Mouse (Mus musculus): Measurements from ENCODE around the gene Mlph. TPM values are rescaled to one million over a fixed set of nuclear protein-coding genes. Genes with fewer than 3 reads are reported as not detected.

The Mlph gene
- polyA plus RNA-seq, 1 experiment from 2014 or later, result 8.8 TPM

DNA sequence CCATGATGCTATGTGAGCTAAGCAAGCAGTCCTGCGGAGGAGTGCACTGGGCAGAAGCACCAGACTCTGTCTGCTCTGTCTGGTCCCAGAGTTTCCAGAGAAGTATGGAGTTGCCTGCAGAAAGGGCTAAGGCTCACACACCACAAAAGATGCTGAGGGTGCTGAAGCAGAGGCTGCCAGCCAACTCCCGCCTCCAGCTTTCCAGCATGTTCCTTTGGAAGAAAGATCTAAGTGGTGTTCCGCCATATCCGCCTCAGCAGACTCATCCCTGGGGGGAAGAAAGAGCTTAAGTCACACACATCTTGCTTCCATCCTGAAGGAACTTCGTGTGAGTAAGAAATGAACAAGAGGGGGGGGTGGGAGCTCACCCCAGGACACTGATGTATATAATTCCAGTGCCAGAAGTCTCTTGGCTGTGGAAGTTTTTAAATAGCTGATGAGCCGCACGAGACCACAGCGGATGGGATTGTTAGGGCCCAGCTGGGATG lies 10.9 kb upstream of the Mlph start:
- 42% methylated on average over 8 of the region's 8 CpGs for WGBS
- H3K27ac ChIP-seq (replicated peaks), result peak overlapping the region; percentile 61; the same call in 1 of the 2 replicates
- no peaks in the 10 kb centered on the region; the same call in 1 of the 2 replicates for H3K4me1 ChIP-seq (replicated peaks; ENCODE audit: control insufficient read depth, insufficient read depth)
- no peaks in the 10 kb centered on the region for H3K9me3 ChIP-seq (ENCODE audit: control insufficient read depth, low read length)
- DNase-seq (ENCODE audit: low spot score), result peak; percentile 28
- H3K4me2 ChIP-seq (replicated peaks; ENCODE audit: low read depth), result no peak overlapping the region
- no peaks in the 10 kb centered on the region for H3K27me3 ChIP-seq (ENCODE audit: control insufficient read depth, insufficient read depth, low read length)
- H3K4me3 ChIP-seq (ENCODE audit: low read depth, low read length), result no peak overlapping the region
- TF ChIP-seq CTCF (IDR thresholded peaks at IDR 0.05; ENCODE audit: low read depth), result no peak
- TF ChIP-seq EP300 (optimal IDR thresholded peaks at IDR 0.05), result no peak
- no peaks in the 10 kb centered on the region for H3K36me3 ChIP-seq (ENCODE audit: control insufficient read depth, insufficient read depth, low read length)
- ATAC-seq (ENCODE audit: low FRiP score, low TSS enrichment), result peak; percentile 32; the same call in 1 of the 2 replicates
- no peak overlapping the region for H3K9ac ChIP-seq (ENCODE audit: low read length)

DNA sequence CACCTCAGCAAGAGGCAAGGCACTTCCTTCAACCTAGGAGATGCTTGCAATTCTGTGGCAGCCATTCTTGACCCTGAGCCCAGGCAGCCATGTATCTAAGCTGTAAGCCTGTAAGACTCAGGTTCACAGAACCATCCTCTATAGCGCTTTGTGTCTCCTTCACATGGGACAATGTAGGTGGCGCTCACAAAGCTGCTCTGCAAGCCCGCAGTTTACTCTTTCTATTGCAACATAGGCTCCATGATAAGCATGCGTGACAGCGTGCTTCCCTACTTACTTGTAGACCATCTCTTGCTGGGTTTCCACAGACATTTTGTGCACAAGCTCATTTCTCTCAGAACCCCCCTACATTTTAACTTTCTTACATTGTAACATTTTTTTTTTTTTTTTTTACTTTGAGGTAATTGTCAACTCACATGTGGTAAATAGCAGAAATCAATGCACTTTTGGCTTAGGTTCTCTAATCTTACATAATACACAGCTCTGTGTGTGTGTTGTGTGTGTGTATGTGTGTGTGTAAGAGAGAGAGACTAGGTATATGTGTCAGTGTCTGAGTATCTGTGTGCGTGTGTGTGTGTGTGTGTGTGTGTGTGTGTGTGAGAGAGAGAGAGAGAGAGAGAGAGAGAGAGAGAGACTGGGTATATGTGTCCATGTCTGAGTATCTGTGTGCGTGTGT lies 10.0 kb upstream of the Mlph start:
- Histone ChIP-seq H3K4me1 (replicated peaks; ENCODE audit: control insufficient read depth, insufficient read depth) (peaks cover 8% of the 10 kb centered on the region), H3K27me3 (ENCODE audit: control insufficient read depth, insufficient read depth, low read length) (no peaks in the 10 kb centered on the region), H3K4me3 (ENCODE audit: low read depth, low read length) (no peak overlapping the region), H3K9ac (ENCODE audit: low read length) (no peak overlapping the region), H3K4me2 (replicated peaks; ENCODE audit: low read depth) (no peak overlapping the region), H3K27ac (replicated peaks) (0 out of 2 replicates have a peak overlapping the region, but pooled peaks have one; percentile 25), H3K9me3 (ENCODE audit: control insufficient read depth, low read length) (no peaks in the 10 kb centered on the region), H3K36me3 (ENCODE audit: control insufficient read depth, insufficient read depth, low read length) (no peaks in the 10 kb centered on the region)
- ATAC-seq (ENCODE audit: low FRiP score, low TSS enrichment) (no peak), DNase-seq (ENCODE audit: low spot score) (no peak)
- TF ChIP-seq EP300 (optimal IDR thresholded peaks at IDR 0.05), result no peak
- peak; percentile 16; the same call in 1 of the 2 replicates for TF ChIP-seq CTCF (IDR thresholded peaks at IDR 0.05; ENCODE audit: low read depth)
- WGBS, result 71% methylated on average over 7 of the region's 7 CpGs

DNA sequence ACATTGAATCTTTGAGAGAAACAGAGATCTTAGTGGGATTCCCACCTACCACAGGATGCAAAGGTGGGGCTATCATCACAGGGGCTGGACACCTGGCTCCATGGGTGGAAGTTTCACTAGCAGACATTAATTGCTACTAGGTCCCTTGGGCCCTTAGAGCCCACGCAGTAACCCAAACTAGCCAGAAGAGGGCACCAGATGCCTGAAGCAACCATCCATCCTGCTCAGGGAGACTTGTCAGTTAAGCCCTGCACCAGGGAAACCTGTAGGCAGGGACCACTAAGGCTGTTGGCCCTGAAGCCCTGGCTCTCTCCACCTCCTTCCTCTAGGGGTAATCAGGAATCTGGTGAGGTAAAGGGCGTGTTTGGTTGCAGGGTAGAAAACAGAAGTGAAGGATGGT lies 8.5 kb upstream of the Mlph start:
- H3K4me3 ChIP-seq (ENCODE audit: low read depth, low read length), result no peak overlapping the region
- peak; percentile 68 for DNase-seq (ENCODE audit: low spot score)
- no peak for TF ChIP-seq EP300 (optimal IDR thresholded peaks at IDR 0.05)
- TF ChIP-seq CTCF (IDR thresholded peaks at IDR 0.05; ENCODE audit: low read depth), result peak; percentile 94
- WGBS, result 29% methylated on average over 2 of the region's 2 CpGs
- H3K9me3 ChIP-seq (ENCODE audit: control insufficient read depth, low read length), result no peaks in the 10 kb centered on the region
- 0 out of 2 replicates have a peak, but pooled peaks have one; percentile 25 for ATAC-seq (ENCODE audit: low FRiP score, low TSS enrichment)
- H3K27me3 ChIP-seq (ENCODE audit: control insufficient read depth, insufficient read depth, low read length), result no peaks in the 10 kb centered on the region
- peaks cover 14% of the 10 kb centered on the region for H3K4me1 ChIP-seq (replicated peaks; ENCODE audit: control insufficient read depth, insufficient read depth)
- no peak overlapping the region for H3K27ac ChIP-seq (replicated peaks)
- H3K4me2 ChIP-seq (replicated peaks; ENCODE audit: low read depth), result no peak overlapping the region
- H3K36me3 ChIP-seq (ENCODE audit: control insufficient read depth, insufficient read depth, low read length), result no peaks in the 10 kb centered on the region
- no peak overlapping the region for H3K9ac ChIP-seq (ENCODE audit: low read length)

DNA sequence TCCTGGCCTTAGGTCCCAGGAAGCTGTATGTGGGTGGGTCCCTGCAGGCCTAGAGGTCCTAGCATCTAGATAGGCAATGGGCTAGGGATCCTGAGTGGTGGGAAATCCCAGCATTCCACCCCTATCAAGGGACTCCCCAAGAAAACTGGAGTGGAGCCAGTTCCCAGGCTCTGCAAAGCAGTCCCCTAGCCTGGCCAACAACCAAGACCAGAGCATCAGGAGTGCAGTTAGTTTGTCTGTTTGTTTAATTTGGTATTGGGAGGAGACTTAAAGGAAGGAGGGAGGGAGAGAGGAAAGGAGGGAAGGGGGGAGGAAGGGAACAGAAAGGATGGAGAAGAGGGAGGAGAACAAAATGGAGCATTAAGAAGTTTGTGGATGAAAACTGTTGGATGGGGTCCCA lies 5.7 kb upstream of the Mlph start:
- Histone ChIP-seq H3K4me3 (ENCODE audit: low read depth, low read length) (no peak overlapping the region), H3K4me2 (replicated peaks; ENCODE audit: low read depth) (peak overlapping the region; percentile 42; the same call in 1 of the 2 replicates), H3K27ac (replicated peaks) (peak overlapping the region; percentile 74), H3K9ac (ENCODE audit: low read length) (no peak overlapping the region), H3K4me1 (replicated peaks; ENCODE audit: control insufficient read depth, insufficient read depth) (peaks cover 14% of the 10 kb centered on the region), H3K9me3 (ENCODE audit: control insufficient read depth, low read length) (no peaks in the 10 kb centered on the region), H3K36me3 (ENCODE audit: control insufficient read depth, insufficient read depth, low read length) (no peaks in the 10 kb centered on the region), H3K27me3 (ENCODE audit: control insufficient read depth, insufficient read depth, low read length) (no peaks in the 10 kb centered on the region)
- ATAC-seq (ENCODE audit: low FRiP score, low TSS enrichment) (peak; percentile 6; the same call in 1 of the 2 replicates), DNase-seq (ENCODE audit: low spot score) (peak; percentile 44)
- no peak for TF ChIP-seq EP300 (optimal IDR thresholded peaks at IDR 0.05)
- TF ChIP-seq CTCF (IDR thresholded peaks at IDR 0.05; ENCODE audit: low read depth), result no peak

DNA sequence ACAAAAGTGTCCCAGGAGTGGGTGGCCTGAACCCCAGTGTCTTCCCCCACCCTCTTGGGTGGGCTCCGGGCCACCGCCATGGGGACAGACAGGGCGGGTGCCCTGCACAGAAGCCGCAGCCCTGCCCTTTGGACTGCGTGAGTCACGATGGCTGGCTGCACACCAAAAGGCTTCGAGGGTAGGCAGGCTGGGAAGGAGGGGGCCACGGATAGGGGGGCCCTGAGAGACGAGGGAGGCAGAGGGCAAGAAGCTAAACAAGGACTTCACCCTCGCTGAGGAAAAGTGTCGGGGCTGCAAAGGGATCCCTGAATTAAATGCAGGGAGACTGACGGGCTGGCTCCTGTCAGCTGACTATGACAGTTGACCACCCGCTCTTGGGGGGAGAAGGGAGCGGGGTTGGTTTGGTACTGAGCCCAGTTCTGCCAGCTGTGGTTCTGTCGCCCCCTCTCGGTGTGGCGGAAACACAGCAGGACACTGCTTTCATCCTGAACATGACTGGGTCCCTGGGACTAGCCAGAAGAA lies 5.2 kb upstream of the Mlph start:
- Histone ChIP-seq H3K4me3 (ENCODE audit: low read depth, low read length) (peak overlapping the region; percentile 25), H3K27ac (replicated peaks) (peak overlapping the region; percentile 74), H3K27me3 (ENCODE audit: control insufficient read depth, insufficient read depth, low read length) (no peaks in the 10 kb centered on the region), H3K4me2 (replicated peaks; ENCODE audit: low read depth) (peak overlapping the region; percentile 42), H3K9ac (ENCODE audit: low read length) (0 out of 2 replicates have a peak overlapping the region, but pooled peaks have one; percentile 43), H3K9me3 (ENCODE audit: control insufficient read depth, low read length) (no peaks in the 10 kb centered on the region), H3K36me3 (ENCODE audit: control insufficient read depth, insufficient read depth, low read length) (no peaks in the 10 kb centered on the region), H3K4me1 (replicated peaks; ENCODE audit: control insufficient read depth, insufficient read depth) (peaks cover 14% of the 10 kb centered on the region)
- ATAC-seq (ENCODE audit: low FRiP score, low TSS enrichment) (peak; percentile 84), DNase-seq (ENCODE audit: low spot score) (peak; percentile 87)
- 10% methylated on average over 17 of the region's 17 CpGs for WGBS
- TF ChIP-seq EP300 (optimal IDR thresholded peaks at IDR 0.05) (no peak), CTCF (IDR thresholded peaks at IDR 0.05; ENCODE audit: low read depth) (peak; percentile 72)

DNA sequence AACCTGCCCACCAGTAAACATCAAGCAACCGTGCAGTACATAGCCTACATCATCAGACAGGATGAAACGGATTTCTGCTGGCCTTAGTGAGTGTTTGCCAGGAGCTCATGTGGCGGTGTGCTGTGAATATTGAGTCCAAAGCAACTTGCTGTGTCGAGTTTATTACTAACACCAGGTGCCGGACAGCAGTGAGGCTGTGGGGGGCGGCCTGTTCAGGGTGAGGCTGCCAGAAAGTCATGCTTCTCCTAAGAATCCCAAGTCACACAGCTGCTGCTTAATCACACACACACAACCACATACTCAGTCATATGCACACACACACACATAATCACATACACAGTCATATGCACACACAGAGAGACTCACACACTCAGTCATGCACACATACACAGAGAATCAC lies 1.7 kb upstream of the Mlph start:
- no peak for ATAC-seq (ENCODE audit: low FRiP score, low TSS enrichment)
- Histone ChIP-seq H3K36me3 (ENCODE audit: control insufficient read depth, insufficient read depth, low read length) (no peaks in the 10 kb centered on the region), H3K27ac (replicated peaks) (no peak overlapping the region), H3K27me3 (ENCODE audit: control insufficient read depth, insufficient read depth, low read length) (no peaks in the 10 kb centered on the region), H3K9me3 (ENCODE audit: control insufficient read depth, low read length) (no peaks in the 10 kb centered on the region), H3K9ac (ENCODE audit: low read length) (no peak overlapping the region), H3K4me1 (replicated peaks; ENCODE audit: control insufficient read depth, insufficient read depth) (peaks cover 16% of the 10 kb centered on the region), H3K4me3 (ENCODE audit: low read depth, low read length) (no peak overlapping the region), H3K4me2 (replicated peaks; ENCODE audit: low read depth) (no peak overlapping the region)
- DNase-seq (ENCODE audit: low spot score), result no peak
- TF ChIP-seq EP300 (optimal IDR thresholded peaks at IDR 0.05) (no peak), CTCF (IDR thresholded peaks at IDR 0.05; ENCODE audit: low read depth) (no peak)
- WGBS, result 58% methylated on average over 6 of the region's 6 CpGs
